Mouse (Mus musculus): ENCODE data around the gene Tbk1. TPM values are rescaled to one million over a fixed set of nuclear protein-coding genes. Genes with fewer than 3 reads are reported as not detected.

The Tbk1 gene
- total RNA-seq, 2 experiments from 2014 or later, result 52.9 to 56.9 TPM

GRCm38 (mm10) chr10:121591106-121591505 is 4.5 kb upstream of the Tbk1 start:
- DNase-seq (ENCODE audit: low spot score in 2 of 2), result no peak

GRCm38 (mm10) chr10:121587371-121587840 is 819 bp upstream of the Tbk1 start:
- DNase-seq (ENCODE audit: low spot score in 2 of 2), result no peak

GRCm38 (mm10) chr10:121585791-121586642 is 570 bp downstream of the Tbk1 start:
- no peak for DNase-seq (ENCODE audit: low spot score in 2 of 2)

GRCm38 (mm10) chr10:121585056-121585790 is 1.4 kb downstream of the Tbk1 start:
- DNase-seq (ENCODE audit: low spot score in 2 of 2), result no peak

GRCm38 (mm10) chr10:121584033-121584432 is 2.6 kb downstream of the Tbk1 start:
- no peak for DNase-seq (ENCODE audit: low spot score in 2 of 2)

GRCm38 (mm10) chr10:121583016-121583415 is 3.6 kb downstream of the Tbk1 start:
- no peak for DNase-seq (ENCODE audit: low spot score in 2 of 2)

- no peak for DNase-seq (ENCODE audit: low spot score in 2 of 2)
These were observed 4.3 kb downstream of the Tbk1 start for GRCm38 (mm10) chr10:121582287-121582686.

- DNase-seq (ENCODE audit: low spot score in 2 of 2), result peak in 1 of 2 experiments; percentile 43
These were observed 5.2 kb downstream of the Tbk1 start for GRCm38 (mm10) chr10:121581405-121581804.

- DNase-seq (ENCODE audit: low spot score in 2 of 2), result no peak
These were observed 6.2 kb downstream of the Tbk1 start for GRCm38 (mm10) chr10:121580381-121580780.

- DNase-seq (ENCODE audit: low spot score in 2 of 2), result no peak
These were observed 10.2 kb downstream of the Tbk1 start for GRCm38 (mm10) chr10:121576372-121576771.

GRCm38 (mm10) chr10:121571511-121572147 is 15.0 kb downstream of the Tbk1 start:
- DNase-seq (ENCODE audit: low spot score in 2 of 2), result no peak

GRCm38 (mm10) chr10:121571031-121571430 is 15.6 kb downstream of the Tbk1 start:
- no peak for DNase-seq (ENCODE audit: low spot score in 2 of 2)

GRCm38 (mm10) chr10:121569796-121570195 is 16.8 kb downstream of the Tbk1 start:
- DNase-seq (ENCODE audit: low spot score in 2 of 2), result no peak

GRCm38 (mm10) chr10:121569001-121569589 is 17.5 kb downstream of the Tbk1 start:
- no peak for DNase-seq (ENCODE audit: low spot score in 2 of 2)

- no peak for DNase-seq (ENCODE audit: low spot score in 2 of 2)
These were observed 18.1 kb downstream of the Tbk1 start for GRCm38 (mm10) chr10:121568534-121568933.

- no peak for DNase-seq (ENCODE audit: low spot score in 2 of 2)
These were observed 18.6 kb downstream of the Tbk1 start for GRCm38 (mm10) chr10:121568026-121568425.

- DNase-seq (ENCODE audit: low spot score in 2 of 2), result no peak
These were observed 22.1 kb downstream of the Tbk1 start for GRCm38 (mm10) chr10:121564447-121564846.

GRCm38 (mm10) chr10:121558231-121558630 is 28.4 kb downstream of the Tbk1 start:
- no peak for DNase-seq (ENCODE audit: low spot score in 2 of 2)

- DNase-seq (ENCODE audit: low spot score in 2 of 2), result no peak
These were observed 30.3 kb downstream of the Tbk1 start for GRCm38 (mm10) chr10:121556263-121556662.

GRCm38 (mm10) chr10:121550334-121550733 is 36.3 kb downstream of the Tbk1 start:
- DNase-seq (ENCODE audit: low spot score in 2 of 2), result no peak

GRCm38 (mm10) chr10:121549670-121550069 is 36.9 kb downstream of the Tbk1 start:
- DNase-seq (ENCODE audit: low spot score in 2 of 2), result no peak

Data from layer of hippocampus, adult 18-20 months (tissue).